Mouse (Mus musculus): ENCODE results near the gene Panx3. TPM values are rescaled to one million over a fixed set of nuclear protein-coding genes. Genes with fewer than 3 reads are reported as not detected.
A peak's percentile ranks its signal among the peaks of the same experiment; 100 is the strongest.

The Panx3 gene
- polyA plus RNA-seq, 1 experiment from 2014 or later: 0.71 TPM

DNA sequence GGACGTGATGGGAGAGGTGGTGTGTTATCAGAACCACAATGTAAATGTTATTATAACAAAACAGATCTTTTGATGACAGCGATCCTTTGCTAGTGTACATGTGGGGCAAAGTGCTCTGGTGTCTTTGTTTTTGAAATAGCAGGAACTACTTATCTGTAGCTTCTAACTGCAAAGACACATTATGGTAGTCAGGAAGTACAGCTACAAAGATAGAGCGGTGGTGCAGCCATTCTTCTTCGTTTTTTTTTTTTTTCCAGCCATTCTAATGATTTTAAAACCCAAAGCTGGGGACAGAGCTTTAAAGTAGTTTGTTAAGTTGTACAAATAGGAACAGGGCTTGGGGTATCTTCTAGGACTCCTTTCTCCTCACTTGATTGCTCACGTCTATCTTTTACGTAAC, 9.6 kb downstream of the Panx3 start:
- no peak for ATAC-seq (ENCODE audit: low FRiP score, low read depth)
- H3K4me3 ChIP-seq: no peak overlapping the region
- no peak overlapping the region for H3K9ac ChIP-seq (replicated peaks)
- H3K27ac ChIP-seq (replicated peaks): no peak overlapping the region
- peaks cover 14% of the 10 kb centered on the region for H3K4me1 ChIP-seq
- 82% methylated on average over 6 of the region's 6 CpGs for WGBS
- H3K27me3 ChIP-seq: no peaks in the 10 kb centered on the region
- no peaks in the 10 kb centered on the region for H3K9me3 ChIP-seq
- no peak overlapping the region for H3K4me2 ChIP-seq (replicated peaks)
- H3K36me3 ChIP-seq: peaks cover under 1% of the 10 kb centered on the region; the same call in 1 of the 2 replicates

DNA sequence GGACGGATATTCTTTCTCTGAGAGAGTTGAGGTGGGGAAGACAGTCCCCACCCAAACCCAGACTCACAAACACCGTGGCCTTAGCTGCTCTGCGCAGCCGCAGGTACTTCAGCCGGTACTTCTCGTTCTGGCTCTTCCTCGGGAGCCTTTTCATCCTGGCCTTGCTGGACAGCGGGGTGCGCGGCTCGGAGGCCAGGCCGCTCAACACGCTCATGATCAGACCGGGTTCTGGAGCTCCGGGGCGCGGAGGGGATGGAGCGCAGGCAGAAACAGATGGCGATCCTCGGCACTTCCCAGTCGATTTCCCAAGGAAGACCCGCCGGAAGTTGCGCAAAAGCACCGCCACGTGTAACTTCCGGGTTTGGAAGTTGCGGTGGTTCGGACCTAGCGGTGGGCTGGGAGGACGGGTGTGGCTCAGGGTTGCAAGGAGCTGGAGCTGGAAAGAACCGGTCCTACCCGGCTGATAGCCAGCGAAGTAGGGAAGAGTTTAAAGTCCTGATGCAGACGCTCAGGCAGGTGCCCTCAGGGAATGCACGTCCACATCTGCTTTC, 12.0 kb downstream of the Panx3 start, which contains the start of gene Tbrg1:
TSS of gene Tbrg1 (minus strand) at position 382 of the 551 bp plus-strand sequence.
- Histone ChIP-seq H3K4me3 (peak within 1 kb of the TSS; percentile 80), H3K36me3 (peaks cover 25% of the 10 kb centered on the region), H3K27me3 (no peaks in the 10 kb centered on the region), H3K4me1 (peaks cover 14% of the 10 kb centered on the region), H3K9ac (replicated peaks) (peak within 1 kb of the TSS; percentile 75), H3K9me3 (no peaks in the 10 kb centered on the region), H3K27ac (replicated peaks) (peak within 1 kb of the TSS; percentile 52; the same call in 1 of the 2 replicates), H3K4me2 (replicated peaks) (peak within 1 kb of the TSS; percentile 78)
- ATAC-seq (ENCODE audit: low FRiP score, low read depth): peak; percentile 91
- under 1% methylated on average over 36 of the region's 36 CpGs for WGBS

DNA sequence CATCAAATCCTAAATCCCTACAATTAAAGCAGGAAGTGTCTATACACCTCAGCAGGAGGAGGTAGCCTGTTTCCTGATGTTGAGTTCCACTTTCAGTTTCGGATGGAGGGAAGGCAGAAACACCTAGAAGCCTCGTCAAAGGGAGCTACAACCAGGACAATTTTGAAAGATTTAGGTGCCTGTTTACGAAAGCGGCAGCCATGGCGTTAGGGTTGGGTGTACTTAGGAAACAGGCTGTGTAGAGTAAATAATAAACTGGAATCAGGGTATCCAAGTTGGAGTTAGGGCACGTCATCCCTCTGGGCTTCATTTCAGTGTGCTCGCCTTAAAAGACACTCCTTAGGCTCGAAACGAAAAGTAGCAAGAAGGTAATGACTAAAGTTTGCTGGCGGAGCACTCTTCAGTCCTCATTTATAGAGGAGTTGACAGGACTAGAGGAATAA, 12.6 kb downstream of the Panx3 start:
- H3K9ac ChIP-seq (replicated peaks): peak overlapping the region; percentile 75
- H3K4me3 ChIP-seq: peak overlapping the region; percentile 80
- no peaks in the 10 kb centered on the region for H3K27me3 ChIP-seq
- peaks cover 14% of the 10 kb centered on the region for H3K4me1 ChIP-seq
- WGBS: 5% methylated on average over 10 of the region's 10 CpGs
- no peaks in the 10 kb centered on the region for H3K9me3 ChIP-seq
- no peak overlapping the region for H3K27ac ChIP-seq (replicated peaks)
- H3K36me3 ChIP-seq: peaks cover 27% of the 10 kb centered on the region
- H3K4me2 ChIP-seq (replicated peaks): peak overlapping the region; percentile 78
- ATAC-seq (ENCODE audit: low FRiP score, low read depth): 0 out of 2 replicates have a peak, but pooled peaks have one; percentile 48

DNA sequence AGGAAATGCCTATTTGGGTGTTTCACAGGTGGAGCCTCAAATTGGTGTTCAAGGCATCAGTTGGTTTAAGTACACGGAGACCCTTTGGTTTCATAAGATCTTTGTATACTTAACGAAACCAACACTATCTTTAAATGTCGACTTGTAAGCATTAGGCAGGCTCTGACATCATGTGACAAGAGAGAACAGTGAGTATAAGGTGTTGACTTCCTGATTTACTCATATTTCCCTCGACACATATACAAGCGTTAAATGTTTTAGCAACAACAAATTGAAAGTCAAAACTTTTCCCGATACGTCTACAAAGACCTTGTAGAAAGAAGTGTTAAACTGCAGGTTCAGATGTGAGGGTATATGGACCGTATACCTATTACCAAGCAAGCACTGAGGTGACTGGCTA, 13.1 kb downstream of the Panx3 start:
- ATAC-seq (ENCODE audit: low FRiP score, low read depth): no peak
- Histone ChIP-seq H3K4me2 (replicated peaks) (peak overlapping the region; percentile 78), H3K27me3 (no peaks in the 10 kb centered on the region), H3K4me3 (peak overlapping the region; percentile 80), H3K9me3 (no peaks in the 10 kb centered on the region), H3K36me3 (peaks cover 32% of the 10 kb centered on the region), H3K4me1 (peaks cover 14% of the 10 kb centered on the region), H3K9ac (replicated peaks) (peak overlapping the region; percentile 75; the same call in 1 of the 2 replicates), H3K27ac (replicated peaks) (no peak overlapping the region)
- WGBS: 69% methylated on average over 8 of the region's 8 CpGs

DNA sequence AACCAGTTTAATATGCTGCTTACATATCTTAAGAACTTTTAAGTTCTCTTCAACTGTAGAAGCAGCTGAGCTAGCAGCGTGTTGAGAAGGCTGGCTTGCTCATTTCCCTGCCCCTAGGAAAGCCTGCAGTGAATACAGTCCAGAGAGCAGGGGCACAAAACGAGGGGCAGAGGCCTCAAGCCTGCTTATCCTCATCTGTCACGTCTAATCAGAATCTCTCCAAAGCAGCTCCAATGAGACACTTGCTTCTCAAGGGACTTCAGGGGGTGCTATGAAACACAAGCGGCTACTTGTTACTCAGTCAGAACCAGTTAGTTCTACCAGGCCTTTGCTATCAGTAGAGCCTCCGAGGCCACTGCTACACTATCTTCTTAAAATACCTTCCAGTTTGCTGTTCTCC, 15.2 kb downstream of the Panx3 start:
- H3K4me3 ChIP-seq: no peak overlapping the region
- no peaks in the 10 kb centered on the region for H3K9me3 ChIP-seq
- H3K27ac ChIP-seq (replicated peaks): no peak overlapping the region
- H3K9ac ChIP-seq (replicated peaks): no peak overlapping the region
- WGBS: 85% methylated on average over 5 of the region's 5 CpGs
- no peaks in the 10 kb centered on the region for H3K27me3 ChIP-seq
- H3K4me2 ChIP-seq (replicated peaks): no peak overlapping the region
- ATAC-seq (ENCODE audit: low FRiP score, low read depth): no peak
- H3K36me3 ChIP-seq: peaks cover 52% of the 10 kb centered on the region
- H3K4me1 ChIP-seq: peaks cover 14% of the 10 kb centered on the region

DNA sequence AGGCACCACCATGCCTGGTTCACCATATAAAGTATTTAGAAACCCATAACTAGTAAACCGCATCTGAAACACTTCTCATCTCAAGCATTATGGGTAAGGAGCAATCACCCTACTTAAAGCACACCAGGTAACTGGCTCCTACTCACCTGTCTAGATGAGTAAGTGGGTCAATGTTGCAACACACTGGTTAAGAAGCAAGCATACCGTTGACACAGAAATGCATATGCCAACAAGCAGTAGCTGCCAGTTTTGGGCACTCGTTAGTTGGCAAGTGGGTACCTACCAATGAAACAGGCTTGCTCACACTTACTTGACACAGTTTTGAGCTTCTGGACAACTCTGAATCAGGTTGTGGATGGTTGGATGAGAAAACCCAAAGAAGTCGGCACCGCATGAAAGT, 18.4 kb downstream of the Panx3 start:
- Histone ChIP-seq H3K4me2 (replicated peaks) (no peak overlapping the region), H3K4me3 (no peak overlapping the region), H3K9me3 (no peaks in the 10 kb centered on the region), H3K36me3 (peaks cover 73% of the 10 kb centered on the region), H3K27ac (replicated peaks) (no peak overlapping the region), H3K4me1 (0 out of 2 replicates have a peak, but pooled peaks cover 1% of the 10 kb centered on the region), H3K9ac (replicated peaks) (no peak overlapping the region), H3K27me3 (no peaks in the 10 kb centered on the region)
- WGBS: 95% methylated on average over 5 of the region's 5 CpGs
- no peak for ATAC-seq (ENCODE audit: low FRiP score, low read depth)

DNA sequence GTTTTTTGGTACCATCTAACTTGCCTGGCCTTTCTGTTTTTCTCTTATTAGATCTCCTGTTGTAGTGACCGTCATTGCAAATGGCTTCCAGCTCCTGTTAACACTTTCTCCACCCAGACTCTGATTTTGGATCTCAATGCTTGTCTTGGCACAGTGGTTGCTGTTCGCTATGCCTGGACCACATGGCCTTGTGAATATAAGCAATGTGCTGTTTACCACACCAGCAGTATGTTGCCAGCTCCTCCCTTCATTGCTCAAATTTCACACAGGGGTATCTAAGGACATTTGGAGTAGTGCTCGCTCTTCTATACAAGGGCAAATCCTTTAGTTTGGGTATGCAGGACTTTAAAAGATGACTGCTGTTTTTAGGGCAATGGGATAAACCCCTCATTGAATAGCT, 22.8 kb downstream of the Panx3 start:
- Histone ChIP-seq H3K4me1 (no peaks in the 10 kb centered on the region), H3K9me3 (no peaks in the 10 kb centered on the region), H3K9ac (replicated peaks) (no peak overlapping the region), H3K27me3 (no peaks in the 10 kb centered on the region), H3K4me2 (replicated peaks) (no peak overlapping the region), H3K4me3 (no peak overlapping the region), H3K36me3 (peaks cover 44% of the 10 kb centered on the region), H3K27ac (replicated peaks) (no peak overlapping the region)
- 84% methylated on average over 3 of the region's 3 CpGs for WGBS
- no peak for ATAC-seq (ENCODE audit: low FRiP score, low read depth)

DNA sequence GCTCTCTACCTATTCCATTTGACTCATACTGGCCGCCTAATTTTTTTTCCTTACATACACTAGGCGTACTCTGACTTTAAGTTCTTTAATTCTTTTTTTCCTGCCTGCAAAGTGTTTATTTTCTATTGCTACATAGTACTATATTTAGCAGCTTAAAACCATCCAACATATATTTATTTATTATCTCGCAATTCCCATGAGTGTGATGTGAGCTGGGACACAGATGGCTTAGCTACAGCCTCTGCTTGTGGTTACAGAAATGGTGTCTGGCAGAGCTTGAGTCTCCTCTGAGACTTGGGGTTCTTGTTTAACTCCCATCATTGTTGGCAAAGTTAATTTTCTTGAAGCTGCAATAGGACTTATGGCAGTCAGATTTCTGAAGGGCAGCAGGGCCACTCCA, 30.3 kb downstream of the Panx3 start:
- H3K4me3 ChIP-seq: no peak overlapping the region
- no peaks in the 10 kb centered on the region for H3K27me3 ChIP-seq
- no peaks in the 10 kb centered on the region for H3K4me1 ChIP-seq
- ATAC-seq (ENCODE audit: low FRiP score, low read depth): no peak
- H3K27ac ChIP-seq (replicated peaks): no peak overlapping the region
- WGBS: 88% methylated on average over 3 of the region's 3 CpGs
- no peak overlapping the region for H3K9ac ChIP-seq (replicated peaks)
- H3K9me3 ChIP-seq: no peaks in the 10 kb centered on the region
- H3K36me3 ChIP-seq: no peaks in the 10 kb centered on the region
- H3K4me2 ChIP-seq (replicated peaks): no peak overlapping the region

DNA sequence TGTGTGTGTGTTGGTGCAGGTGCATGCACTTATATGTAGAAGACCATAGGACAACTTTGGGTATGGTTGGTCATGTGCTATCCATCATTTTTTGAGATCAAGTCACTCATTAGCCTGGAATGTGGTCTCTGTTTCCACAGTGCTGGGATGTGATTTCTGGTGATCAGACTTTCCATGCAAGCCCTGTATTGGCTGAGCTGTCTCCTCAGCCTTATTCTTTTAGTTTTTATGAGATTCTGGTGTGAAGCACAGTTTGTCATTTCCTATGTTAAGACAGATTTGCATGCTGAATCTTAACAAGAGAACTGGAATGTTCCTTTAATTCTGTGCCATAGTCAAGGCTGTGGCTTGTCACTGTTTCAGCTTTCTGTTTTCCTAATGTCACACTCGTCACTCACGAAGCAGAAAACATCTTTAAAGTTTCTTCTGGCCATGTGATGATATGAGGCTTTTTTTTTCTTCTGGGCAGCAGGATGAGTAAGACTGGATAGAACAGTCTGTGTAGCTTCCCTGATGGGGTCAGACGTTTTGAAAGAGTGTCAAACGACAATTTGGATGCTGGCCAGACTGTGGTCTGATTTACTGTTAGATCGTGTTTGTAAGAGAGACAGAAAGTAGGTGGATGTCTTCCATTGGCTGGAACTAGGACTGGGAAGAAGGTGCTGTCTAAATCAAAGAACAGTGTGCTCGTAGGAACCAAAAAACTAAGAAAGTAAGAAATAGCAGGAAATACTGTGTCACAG, 32.1 kb downstream of the Panx3 start:
- WGBS: 71% methylated on average over 6 of the region's 6 CpGs
- H3K4me2 ChIP-seq (replicated peaks): no peak overlapping the region
- H3K27ac ChIP-seq (replicated peaks): no peak overlapping the region
- no peaks in the 10 kb centered on the region for H3K36me3 ChIP-seq
- H3K4me3 ChIP-seq: no peak overlapping the region
- H3K27me3 ChIP-seq: no peaks in the 10 kb centered on the region
- no peaks in the 10 kb centered on the region for H3K9me3 ChIP-seq
- no peak overlapping the region for H3K9ac ChIP-seq (replicated peaks)
- no peak for ATAC-seq (ENCODE audit: low FRiP score, low read depth)
- no peaks in the 10 kb centered on the region for H3K4me1 ChIP-seq

DNA sequence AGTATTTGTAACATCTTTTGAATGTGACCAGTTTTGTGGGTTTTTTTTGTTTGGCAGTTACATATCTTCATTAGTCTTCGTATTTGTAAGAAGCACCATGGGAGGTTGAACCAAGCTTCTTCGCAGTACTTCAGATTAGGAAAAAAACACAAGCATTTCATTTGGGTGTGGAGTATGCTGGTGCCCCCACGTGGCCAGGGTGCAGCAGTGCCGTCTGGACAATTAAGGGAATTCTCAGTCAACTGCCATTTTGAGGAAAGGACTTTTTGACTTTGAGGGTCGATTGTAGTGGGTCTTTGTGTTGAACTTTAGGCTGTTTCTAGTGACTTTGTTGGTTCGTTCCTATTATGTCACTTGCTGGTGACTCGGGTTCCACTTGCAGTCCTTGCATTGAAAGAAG, 32.7 kb downstream of the Panx3 start:
- 13% methylated on average over 7 of the region's 7 CpGs for WGBS
- Histone ChIP-seq H3K27me3 (no peaks in the 10 kb centered on the region), H3K36me3 (no peaks in the 10 kb centered on the region), H3K9ac (replicated peaks) (no peak overlapping the region), H3K27ac (replicated peaks) (no peak overlapping the region), H3K9me3 (no peaks in the 10 kb centered on the region), H3K4me3 (no peak overlapping the region), H3K4me2 (replicated peaks) (no peak overlapping the region), H3K4me1 (no peaks in the 10 kb centered on the region)
- peak; percentile 49; the same call in 1 of the 2 replicates for ATAC-seq (ENCODE audit: low FRiP score, low read depth)

DNA sequence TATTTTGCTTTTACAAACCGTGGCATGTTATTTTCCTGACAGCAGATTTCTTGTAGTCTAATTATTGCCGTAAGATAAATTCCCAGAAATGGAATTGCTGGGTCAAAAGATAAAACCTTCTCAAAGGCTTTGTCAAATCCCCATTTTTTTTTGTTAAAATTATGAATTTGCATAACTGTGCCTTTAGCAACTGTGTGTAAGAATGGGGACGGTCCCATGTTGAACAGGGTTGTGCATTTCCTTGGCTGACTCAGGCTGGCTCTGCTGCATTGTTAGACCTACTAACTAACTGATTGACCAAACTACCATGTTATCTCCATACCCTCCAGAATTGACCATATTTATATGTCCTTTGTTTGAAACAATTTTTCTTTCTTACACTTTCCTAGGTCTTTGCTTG, 34.8 kb downstream of the Panx3 start:
- Histone ChIP-seq H3K4me1 (no peaks in the 10 kb centered on the region), H3K4me2 (replicated peaks) (no peak overlapping the region), H3K27ac (replicated peaks) (no peak overlapping the region), H3K27me3 (no peaks in the 10 kb centered on the region), H3K9me3 (no peaks in the 10 kb centered on the region), H3K9ac (replicated peaks) (no peak overlapping the region), H3K4me3 (no peak overlapping the region), H3K36me3 (no peaks in the 10 kb centered on the region)
- 92% methylated on average over 3 of the region's 3 CpGs for WGBS
- no peak for ATAC-seq (ENCODE audit: low FRiP score, low read depth)

DNA sequence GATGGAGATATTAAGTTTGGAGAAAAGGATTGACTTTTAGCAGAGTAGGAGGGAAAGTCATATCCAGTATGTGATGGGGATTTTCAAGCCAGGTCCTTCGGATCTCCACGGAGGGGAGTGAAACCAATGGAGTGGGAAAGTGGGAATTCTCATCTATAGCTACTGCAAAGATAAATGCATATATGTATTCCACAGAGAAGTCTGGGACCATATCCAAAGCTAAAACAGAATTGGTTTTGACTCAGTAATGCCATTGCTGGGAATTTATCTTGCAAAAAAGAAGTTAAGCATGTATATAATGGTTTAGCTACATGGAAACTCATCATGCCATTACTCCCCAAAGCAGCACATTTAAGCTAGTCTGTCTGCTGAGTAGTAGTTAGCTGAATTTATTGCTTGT, 36.7 kb downstream of the Panx3 start:
- Histone ChIP-seq H3K4me3 (no peak overlapping the region), H3K36me3 (no peaks in the 10 kb centered on the region), H3K4me1 (no peaks in the 10 kb centered on the region), H3K27me3 (no peaks in the 10 kb centered on the region), H3K9ac (replicated peaks) (no peak overlapping the region), H3K27ac (replicated peaks) (no peak overlapping the region), H3K9me3 (no peaks in the 10 kb centered on the region), H3K4me2 (replicated peaks) (no peak overlapping the region)
- ATAC-seq (ENCODE audit: low FRiP score, low read depth): no peak
- 82% methylated on average over 2 of the region's 2 CpGs for WGBS
